Mouse (Mus musculus) embryonic fibroblast, embryonic 13.5 days (primary cell): ENCODE data around the gene Pcgf2.

Source experiments
- CTCF ChIP-seq: IDR thresholded peaks from 2 replicates; pipeline ENCODE4 v1.5.1; 2011; ENCODE audit warnings: mild to moderate bottlenecking, control low read depth, low read length, moderate library complexity, borderline replicate concordance; ENCODE audit not compliant: insufficient read depth
- POLR2A ChIP-seq: IDR thresholded peaks from 2 replicates; pipeline ENCODE4 v1.6.1; 2011; ENCODE audit warnings: low read depth, mild to moderate bottlenecking, control low read depth, low read length, moderate library complexity

GRCm38 (mm10) chr11:97650341-97650740, 50.0 kb downstream of the Pcgf2 start:
- TF ChIP-seq CTCF = no peak
- peak; percentile 4; the same call in 1 of the 2 replicates for TF ChIP-seq POLR2A
